Mouse (Mus musculus) cerebral cortex, adult 2 months (tissue): Measurements from ENCODE around the gene Eda2r.

ENCODE experiments used
- WGBS: fragments of 180-500 bp; shearing (Covaris S2); methylation state at CpG from one replicate; pipeline ENCODE4 v1.1.7; 2018; 5-methylcytosine and 5-hydroxymethylcytosine counted together

Eda2r gene

GRCm38 (mm10) chrX:97377065-97377421, at the start of gene Eda2r:
Gene Eda2r (minus strand): TSS chrX:97377216.
- WGBS: 14% methylated on average over 8 of the region's 8 CpGs

- WGBS: 93% methylated on average over 2 of the region's 2 CpGs
These were observed 20.9 kb upstream of the Eda2r start for GRCm38 (mm10) chrX:97397872-97398271.

- WGBS: 85% methylated on average over 1 of the region's 1 CpGs
These were observed 1.1 kb upstream of the Eda2r start for GRCm38 (mm10) chrX:97378076-97378475.

- WGBS: 13% methylated on average over 15 of the region's 15 CpGs
These were observed 523 bp downstream of the Eda2r start for GRCm38 (mm10) chrX:97376321-97377064.

- WGBS: 77% methylated on average over 2 of the region's 2 CpGs
These were observed 4.2 kb downstream of the Eda2r start for GRCm38 (mm10) chrX:97372826-97373225.

- 81% methylated on average over 1 of the region's 1 CpGs for WGBS
These were observed 7.8 kb downstream of the Eda2r start for GRCm38 (mm10) chrX:97369206-97369605.

GRCm38 (mm10) chrX:97368741-97369140, 8.3 kb downstream of the Eda2r start:
- 92% methylated on average over 2 of the region's 2 CpGs for WGBS

GRCm38 (mm10) chrX:97360919-97361318, 16.1 kb downstream of the Eda2r start:
- 73% methylated on average over 2 of the region's 2 CpGs for WGBS
